Mouse (Mus musculus) layer of hippocampus, postnatal 25 days (tissue): ENCODE measurements at regions not wholly inside any gene's neighbourhood (a gene's known extent, or its start where the extent isn't known, plus 50 kb on each side); places are given as distances from the start of the nearest gene placed in this dataset.

Experiments used
- DNase-seq, 2 experiments: peaks; one replicate each; pipeline ENCODE4 v3.0.0; 2022; ENCODE audit warnings: mixed read lengths in 2 of 2, low spot score in 1 of 2; ENCODE audit errors: extremely low spot score in 1 of 2

DNA sequence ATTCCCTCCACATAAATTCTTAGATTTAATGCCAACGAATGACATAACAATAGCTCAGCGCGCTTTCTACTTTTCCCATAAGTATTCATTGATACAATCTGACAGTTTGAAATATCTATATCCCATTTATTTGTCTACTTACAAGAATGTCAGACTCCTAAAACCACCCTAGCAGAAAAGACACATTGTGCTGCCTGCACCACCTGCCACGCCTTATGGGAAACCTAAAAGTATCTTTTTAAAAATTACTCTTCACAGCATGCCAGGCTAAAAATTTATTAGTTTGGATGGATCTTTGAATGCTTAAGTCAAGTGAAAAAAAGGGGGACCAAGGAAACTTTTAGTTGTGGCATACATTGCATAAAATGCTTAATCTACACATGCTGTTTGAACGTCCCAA is 788.1 kb downstream of the Cdh8 start:
- peak in 1 of 2 experiments; percentile 25 for DNase-seq

DNA sequence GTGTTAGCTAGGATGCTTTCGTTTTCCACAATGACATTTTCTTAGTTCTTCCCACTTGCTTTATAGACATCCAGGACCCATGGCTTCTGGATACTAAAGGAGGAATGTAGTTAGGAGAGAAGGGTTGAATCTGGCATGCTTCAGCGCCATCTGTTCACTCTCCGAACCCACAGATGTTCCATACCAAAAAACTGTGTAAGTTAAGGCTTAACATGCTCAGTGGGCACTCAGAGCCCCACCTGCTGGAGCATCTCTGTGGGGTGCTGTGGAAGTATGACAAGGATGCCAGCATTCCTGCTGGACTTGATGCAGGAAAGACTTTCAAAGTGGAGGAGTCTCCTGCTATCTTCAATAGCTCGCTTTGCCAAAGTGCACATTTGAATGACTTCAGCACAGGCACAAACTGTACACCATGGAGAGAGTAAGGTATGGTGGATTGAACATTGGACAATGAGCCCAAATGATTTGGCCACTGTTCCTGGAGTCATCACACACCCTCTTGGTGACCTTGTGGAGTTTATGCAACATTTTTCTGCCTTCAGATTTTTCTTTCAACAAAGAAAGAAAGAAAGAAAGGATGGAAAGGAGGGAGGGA is 802.3 kb downstream of the Cdh8 start:
- DNase-seq = no peak

GRCm38 (mm10) chr8:98572597-98573514 is 843.4 kb downstream of the Cdh8 start:
- DNase-seq = peak; percentile 9 to 20

DNA sequence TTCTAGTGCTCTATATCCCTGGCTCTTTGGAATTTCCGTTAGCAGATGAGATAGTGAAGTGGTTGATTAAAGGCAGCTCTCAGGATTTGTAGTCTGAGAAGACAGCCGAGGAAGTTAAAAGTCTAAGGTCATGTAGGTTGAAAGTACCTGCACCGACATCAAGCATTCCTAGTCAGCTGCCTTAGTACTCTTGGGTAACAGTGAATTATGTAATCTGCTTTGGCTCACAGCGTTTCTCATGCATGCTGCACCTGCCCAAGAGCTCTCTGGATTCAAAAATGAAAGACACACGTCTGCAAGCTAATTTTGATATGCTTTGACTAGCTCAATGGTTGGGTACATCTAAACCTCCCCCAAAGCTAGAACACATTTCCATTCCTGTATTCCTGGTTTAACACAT is 849.6 kb downstream of the Cdh8 start:
- DNase-seq = no peak

- DNase-seq = no peak
Measured at GRCm38 (mm10) chr8:98518459-98518858, 897.8 kb downstream of the Cdh8 start.

GRCm38 (mm10) chr8:98515246-98515645 is 901.0 kb downstream of the Cdh8 start:
- no peak for DNase-seq

- no peak for DNase-seq
Measured at GRCm38 (mm10) chr8:98496793-98497192, 919.5 kb downstream of the Cdh8 start.

GRCm38 (mm10) chr8:98463375-98464030 is 952.8 kb downstream of the Cdh8 start:
- DNase-seq = no peak

GRCm38 (mm10) chr8:98455539-98455938 is 960.7 kb downstream of the Cdh8 start:
- DNase-seq = no peak
